Mouse (Mus musculus) ovary, postnatal 36 days (tissue): ENCODE results near the gene Trip6.

Experiments used
- DNase-seq: peaks from one replicate; pipeline ENCODE4 v3.0.0; 2022; ENCODE audit warnings: low spot score, mixed read lengths

The Trip6 gene

GRCm38 (mm10) chr5:137314193-137315083, at the start of gene Trip6:
Gene Trip6 (minus strand): TSS chr5:137314404.
- DNase-seq = peak; percentile 90

GRCm38 (mm10) chr5:137358382-137358781, 44.2 kb upstream of the Trip6 start:
- no peak for DNase-seq

- DNase-seq = no peak
Measured at GRCm38 (mm10) chr5:137354091-137354490, 39.9 kb upstream of the Trip6 start.

- peak; percentile 58 for DNase-seq
Measured at GRCm38 (mm10) chr5:137352011-137352975, 38.1 kb upstream of the Trip6 start.

GRCm38 (mm10) chr5:137351394-137351793, 37.2 kb upstream of the Trip6 start:
- no peak for DNase-seq

GRCm38 (mm10) chr5:137351058-137351380, 36.8 kb upstream of the Trip6 start:
- no peak for DNase-seq

GRCm38 (mm10) chr5:137350205-137351057, 36.2 kb upstream of the Trip6 start:
- DNase-seq = no peak

GRCm38 (mm10) chr5:137349384-137350204, 35.4 kb upstream of the Trip6 start, which contains the start of gene Ephb4:
Gene Ephb4 (plus strand): TSS chr5:137350109.
- peak; percentile 91 for DNase-seq

GRCm38 (mm10) chr5:137348482-137349383, 34.5 kb upstream of the Trip6 start:
- peak; percentile 57 for DNase-seq

GRCm38 (mm10) chr5:137347856-137348255, 33.7 kb upstream of the Trip6 start:
- DNase-seq = no peak

- DNase-seq = no peak
Measured at GRCm38 (mm10) chr5:137346983-137347382, 32.8 kb upstream of the Trip6 start.

- DNase-seq = no peak
Measured at GRCm38 (mm10) chr5:137346388-137346787, 32.2 kb upstream of the Trip6 start.

GRCm38 (mm10) chr5:137345821-137346220, 31.6 kb upstream of the Trip6 start:
- no peak for DNase-seq

- no peak for DNase-seq
Measured at GRCm38 (mm10) chr5:137343869-137344268, 29.7 kb upstream of the Trip6 start.

GRCm38 (mm10) chr5:137343412-137343811, 29.2 kb upstream of the Trip6 start:
- no peak for DNase-seq

GRCm38 (mm10) chr5:137342407-137343012, 28.3 kb upstream of the Trip6 start:
- no peak for DNase-seq

GRCm38 (mm10) chr5:137340222-137340621, 26.0 kb upstream of the Trip6 start:
- DNase-seq = no peak

- DNase-seq = peak; percentile 49
Measured at GRCm38 (mm10) chr5:137339290-137339979, 25.2 kb upstream of the Trip6 start.
